Mouse (Mus musculus): ENCODE measurements around the gene Ccdc117. TPM values are rescaled to one million over a fixed set of nuclear protein-coding genes. Genes with fewer than 3 reads are reported as not detected.
"Not testable (repeated sequence)": the region's sequence is repeated elsewhere in the genome, so short reads cannot be mapped to it uniquely, and the experiment has no call there.

Ccdc117 gene
- total RNA-seq, 1 experiment: 27.4 TPM

- no peak for TF ChIP-seq ZC3H11A (IDR thresholded peaks at IDR 0.05; ENCODE audit: borderline replicate concordance, low read depth, low read length)
- no peak overlapping the region for H3K27ac ChIP-seq (ENCODE audit: insufficient read depth, low read depth, low read length, poor library complexity, severe bottlenecking)
- no peak overlapping the region for H3K9ac ChIP-seq (ENCODE audit: insufficient read depth, low read depth, low read length, poor library complexity, severe bottlenecking)
- DNase-seq (ENCODE audit: low read depth, low spot score): no peak
- no peaks in the 10 kb centered on the region for H3K9me3 ChIP-seq (ENCODE audit: control insufficient read depth, insufficient read depth, low read depth, low read length)
- H3K4me3 ChIP-seq (ENCODE audit: insufficient read depth in 1 of 2, low read depth in 1 of 2, low read length in 2 of 2, poor library complexity in 1 of 2, severe bottlenecking in 1 of 2): no peak overlapping the region
- H3K4me1 ChIP-seq (ENCODE audit: control insufficient read depth in 2 of 2, insufficient read depth in 2 of 2, low read length in 2 of 2, poor library complexity in 1 of 2): peaks cover 6 to 7% of the 10 kb centered on the region in 2 experiments; a peak in 2 of 4 replicates
- in situ Hi-C loops (cut with MboI; ENCODE audit: low sequenced_read_pairs in 2 of 2, unreplicated experiment in 2 of 2): no loop called here
- H3K36me3 ChIP-seq (ENCODE audit: control insufficient read depth, insufficient read depth, low read length, poor library complexity, severe bottlenecking): peaks cover 9% of the 10 kb centered on the region
Measured at GRCm38 (mm10) chr11:5542482-5543185, 647 bp upstream of the Ccdc117 start.

DNA sequence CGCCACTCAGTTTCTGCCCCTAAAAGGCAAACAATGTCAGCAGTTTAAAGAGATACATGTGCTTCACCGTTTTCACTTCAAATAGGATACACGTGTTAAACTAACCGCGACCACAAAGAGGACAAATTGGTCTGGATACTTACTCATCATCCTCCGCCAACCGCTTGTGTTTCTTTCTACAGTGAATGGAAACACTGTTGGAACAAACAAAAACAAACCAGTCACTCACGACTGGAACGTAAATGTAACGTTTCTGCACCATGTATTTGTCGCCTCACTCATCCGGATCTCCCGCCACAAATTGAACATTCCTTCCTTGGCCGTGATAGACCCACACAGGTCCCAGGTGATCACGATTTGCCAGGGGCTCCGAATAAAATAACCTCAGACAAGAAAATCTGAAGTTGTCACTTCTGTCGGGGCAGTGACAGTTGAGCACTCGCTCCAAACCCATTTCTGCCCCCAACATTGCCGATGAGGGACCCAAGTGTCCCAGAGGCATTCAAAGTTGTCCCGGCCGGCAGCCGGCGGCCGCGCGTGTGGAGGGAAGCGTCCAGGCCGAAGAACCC lies 673 bp downstream of the Ccdc117 start:
- Histone ChIP-seq H3K36me3 (ENCODE audit: control insufficient read depth, insufficient read depth, low read length, poor library complexity, severe bottlenecking) (peaks cover 11% of the 10 kb centered on the region), H3K9me3 (ENCODE audit: control insufficient read depth, insufficient read depth, low read depth, low read length) (no peaks in the 10 kb centered on the region)
- in situ Hi-C loops (cut with MboI; ENCODE audit: low sequenced_read_pairs in 2 of 2, unreplicated experiment in 2 of 2): no loop called here

GRCm38 (mm10) chr11:5540331-5540730 lies 1.7 kb downstream of the Ccdc117 start:
- Histone ChIP-seq H3K36me3 (ENCODE audit: control insufficient read depth, insufficient read depth, low read length, poor library complexity, severe bottlenecking) (peaks cover 14% of the 10 kb centered on the region), H3K27ac (ENCODE audit: insufficient read depth, low read depth, low read length, poor library complexity, severe bottlenecking) (no peak overlapping the region), H3K4me3 (ENCODE audit: insufficient read depth in 1 of 2, low read depth in 1 of 2, low read length in 2 of 2, poor library complexity in 1 of 2, severe bottlenecking in 1 of 2) (peak overlapping the region; percentile 77 to 80; a peak in 2 of 4 replicates), H3K9ac (ENCODE audit: insufficient read depth, low read depth, low read length, poor library complexity, severe bottlenecking) (peak overlapping the region; percentile 50; the same call in 1 of the 2 replicates), H3K4me1 (ENCODE audit: control insufficient read depth in 2 of 2, insufficient read depth in 2 of 2, low read length in 2 of 2, poor library complexity in 1 of 2) (peaks cover 3 to 4% of the 10 kb centered on the region in 2 experiments; a peak in 2 of 4 replicates), H3K9me3 (ENCODE audit: control insufficient read depth, insufficient read depth, low read depth, low read length) (no peaks in the 10 kb centered on the region)
- in situ Hi-C loops (cut with MboI; ENCODE audit: low sequenced_read_pairs in 2 of 2, unreplicated experiment in 2 of 2): no loop called here
- TF ChIP-seq HCFC1 (IDR thresholded peaks at IDR 0.05; ENCODE audit: borderline replicate concordance, insufficient read depth, low read length) (no peak), ZC3H11A (IDR thresholded peaks at IDR 0.05; ENCODE audit: borderline replicate concordance, low read depth, low read length) (no peak), MAFK (IDR thresholded peaks at IDR 0.05; ENCODE audit: insufficient read depth, low read depth, low read length) (no peak), ZNF384 (IDR thresholded peaks at IDR 0.05; ENCODE audit: low read depth, low read length) (no peak), CHD2 (IDR thresholded peaks at IDR 0.05; ENCODE audit: low read depth, low read length) (no peak)
- no peak for DNase-seq (ENCODE audit: low read depth, low spot score)

More for the DNA sequence above, 673 bp downstream of the Ccdc117 start:
- Histone ChIP-seq H3K9ac (ENCODE audit: insufficient read depth, low read depth, low read length, poor library complexity, severe bottlenecking) (peak overlapping the region; percentile 85), H3K4me3 (ENCODE audit: insufficient read depth in 1 of 2, low read depth in 1 of 2, low read length in 2 of 2, poor library complexity in 1 of 2, severe bottlenecking in 1 of 2) (peak overlapping the region; percentile 77 to 80), H3K4me1 (ENCODE audit: control insufficient read depth in 2 of 2, insufficient read depth in 2 of 2, low read length in 2 of 2, poor library complexity in 1 of 2) (peaks cover 6 to 7% of the 10 kb centered on the region in 2 experiments; a peak in 2 of 4 replicates), H3K27ac (ENCODE audit: insufficient read depth, low read depth, low read length, poor library complexity, severe bottlenecking) (peak overlapping the region; percentile 47; the same call in 1 of the 2 replicates)
- DNase-seq (ENCODE audit: low read depth, low spot score): no peak
- no peak for TF ChIP-seq ZC3H11A (IDR thresholded peaks at IDR 0.05; ENCODE audit: borderline replicate concordance, low read depth, low read length)
- TF ChIP-seq MAFK (IDR thresholded peaks at IDR 0.05; ENCODE audit: insufficient read depth, low read depth, low read length): no peak
- TF ChIP-seq ZNF384 (IDR thresholded peaks at IDR 0.05; ENCODE audit: low read depth, low read length): no peak
- no peak for TF ChIP-seq HCFC1 (IDR thresholded peaks at IDR 0.05; ENCODE audit: borderline replicate concordance, insufficient read depth, low read length)
- TF ChIP-seq CHD2 (IDR thresholded peaks at IDR 0.05; ENCODE audit: low read depth, low read length): no peak

- H3K4me3 ChIP-seq (ENCODE audit: insufficient read depth in 1 of 2, low read depth in 1 of 2, low read length in 2 of 2, poor library complexity in 1 of 2, severe bottlenecking in 1 of 2); DNase-seq (ENCODE audit: low read depth, low spot score); H3K4me1 ChIP-seq (ENCODE audit: control insufficient read depth in 2 of 2, insufficient read depth in 2 of 2, low read length in 2 of 2, poor library complexity in 1 of 2); in situ Hi-C loops (cut with MboI; ENCODE audit: low sequenced_read_pairs in 2 of 2, unreplicated experiment in 2 of 2); H3K27ac ChIP-seq (ENCODE audit: insufficient read depth, low read depth, low read length, poor library complexity, severe bottlenecking); H3K9me3 ChIP-seq (ENCODE audit: control insufficient read depth, insufficient read depth, low read depth, low read length); H3K9ac ChIP-seq (ENCODE audit: insufficient read depth, low read depth, low read length, poor library complexity, severe bottlenecking): not testable (repeated sequence)
- peak; percentile 68 for TF ChIP-seq ZNF384 (IDR thresholded peaks at IDR 0.05; ENCODE audit: low read depth, low read length)
- peaks cover 41% of the 10 kb centered on the region for H3K36me3 ChIP-seq (ENCODE audit: control insufficient read depth, insufficient read depth, low read length, poor library complexity, severe bottlenecking)
Measured at GRCm38 (mm10) chr11:5537454-5537853, 4.5 kb downstream of the Ccdc117 start.

All from ES-E14 (cell line).